Mouse (Mus musculus) testis, adult 2 months (tissue): ENCODE data around the gene Rptor. TPM values are rescaled to one million over a fixed set of nuclear protein-coding genes. Genes with fewer than 3 reads are reported as not detected.

Source experiments
- H3K27ac ChIP-seq: fragments of 200-500 bp; 2 replicates; pipeline ENCODE4 v1.5.1; 2012; ENCODE audit warnings: low read depth, low read length; ENCODE audit not compliant: control insufficient read depth, insufficient read depth
- H3K27me3 ChIP-seq: fragments of 200-500 bp; 2 replicates; pipeline ENCODE4 v1.6.1; 2012; ENCODE audit warnings: mild to moderate bottlenecking, low read length, moderate library complexity; ENCODE audit not compliant: control insufficient read depth, insufficient read depth
- H3K36me3 ChIP-seq: fragments of 200-500 bp; 2 replicates; pipeline ENCODE4 v1.6.1; 2012; ENCODE audit warnings: mild to moderate bottlenecking, low read length; ENCODE audit not compliant: control insufficient read depth, insufficient read depth
- H3K4me1 ChIP-seq: fragments of 200-500 bp; 2 replicates; pipeline ENCODE4 v1.6.1; 2012; ENCODE audit warnings: low read length; ENCODE audit not compliant: control insufficient read depth, insufficient read depth
- H3K4me3 ChIP-seq: fragments of 200-500 bp; 2 replicates; pipeline ENCODE4 v1.5.1; 2012; ENCODE audit warnings: low read depth, mild to moderate bottlenecking, low read length, moderate library complexity, mixed read lengths; ENCODE audit not compliant: control insufficient read depth
- CTCF ChIP-seq: fragments of 200-500 bp; IDR thresholded peaks from 2 replicates; pipeline ENCODE4 v1.5.1; 2012; ENCODE audit warnings: low read depth, mild to moderate bottlenecking, inconsistent platforms, low read length, moderate library complexity; ENCODE audit not compliant: control insufficient read depth, insufficient read depth, insufficient replicate concordance
- POLR2A ChIP-seq: fragments of 200-500 bp; IDR thresholded peaks from 2 replicates; pipeline ENCODE4 v1.6.1; 2012; ENCODE audit warnings: low read depth, mild to moderate bottlenecking, inconsistent platforms, low read length, moderate library complexity; ENCODE audit not compliant: control insufficient read depth
- polyA plus RNA-seq: library from polyadenylated mRNA; depleted of rRNA; stranded (reverse); fragments of >200 nt; gene quantifications from 2 replicates; pipeline ENCODE4 v1.2.3, GENCODE M21; 2012; rRNA removed

Gene Rptor
- 25.4 and 28.8 TPM in 2 replicates for polyA plus RNA-seq

GRCm38 (mm10) chr11:119602763-119603526 lies at the start of gene Rptor:
Rptor (plus strand) TSS chr11:119602905.
- peak within 1 kb of the TSS; percentile 89 for H3K27ac ChIP-seq
- H3K4me3 ChIP-seq = peak within 1 kb of the TSS; percentile 94
- H3K4me1 ChIP-seq = peaks cover 4% of the 10 kb centered on the region
- no peaks in the 10 kb centered on the region for H3K27me3 ChIP-seq
- no peaks in the 10 kb centered on the region for H3K36me3 ChIP-seq
- TF ChIP-seq CTCF (peak; percentile 19; the same call in 1 of the 2 replicates), POLR2A (peak; percentile 92)

DNA sequence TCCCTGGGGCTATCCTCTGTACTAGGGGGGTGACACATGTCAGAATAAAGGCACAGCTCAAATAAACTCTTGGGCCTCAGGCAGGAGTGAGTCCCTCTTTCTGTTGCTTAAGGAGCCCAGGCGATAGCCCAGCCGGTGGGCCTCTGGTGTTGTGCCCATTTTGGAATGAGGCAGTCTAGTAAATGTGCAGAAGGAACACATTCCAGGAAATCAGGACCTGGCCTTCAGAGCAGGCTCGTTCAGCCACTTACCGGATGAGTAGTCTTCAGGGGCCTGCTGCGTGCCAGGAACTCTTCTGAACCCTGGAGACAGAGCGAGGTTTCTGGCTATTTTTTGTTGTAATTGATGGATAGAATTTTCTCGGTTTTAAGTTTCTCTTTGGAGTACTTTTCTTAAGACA lies 48.0 kb upstream of the Rptor start:
- no peaks in the 10 kb centered on the region for H3K27me3 ChIP-seq
- no peaks in the 10 kb centered on the region; the same call in 1 of the 2 replicates for H3K4me1 ChIP-seq
- H3K27ac ChIP-seq = no peak overlapping the region
- no peak overlapping the region for H3K4me3 ChIP-seq
- TF ChIP-seq POLR2A (no peak), CTCF (no peak)
- no peaks in the 10 kb centered on the region for H3K36me3 ChIP-seq

DNA sequence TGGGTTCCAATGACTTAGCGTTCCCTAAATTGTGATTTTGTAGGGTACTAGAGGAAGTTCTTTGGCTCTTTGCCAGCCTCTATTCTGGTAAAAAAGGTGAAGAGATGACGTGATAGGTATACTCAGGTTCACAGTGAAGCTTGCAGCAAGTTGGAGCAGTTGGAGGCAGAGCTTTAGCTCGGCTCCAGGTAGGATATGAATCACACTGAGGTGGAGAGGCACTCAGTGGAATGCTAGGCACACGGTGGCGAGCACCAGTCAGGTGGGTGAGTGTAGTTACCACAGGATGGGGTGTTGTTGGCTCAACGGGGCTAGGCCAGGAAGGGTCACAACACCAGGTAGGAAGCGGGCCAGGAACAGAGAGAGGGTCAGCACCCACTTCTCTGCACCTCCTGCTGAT lies 47.5 kb upstream of the Rptor start:
- H3K36me3 ChIP-seq = no peaks in the 10 kb centered on the region
- TF ChIP-seq POLR2A (no peak), CTCF (no peak)
- H3K4me1 ChIP-seq = no peaks in the 10 kb centered on the region; the same call in 1 of the 2 replicates
- H3K27me3 ChIP-seq = no peaks in the 10 kb centered on the region
- no peak overlapping the region for H3K4me3 ChIP-seq
- no peak overlapping the region for H3K27ac ChIP-seq

GRCm38 (mm10) chr11:119557940-119558869 lies 44.5 kb upstream of the Rptor start:
- H3K27ac ChIP-seq = no peak overlapping the region
- H3K4me3 ChIP-seq = no peak overlapping the region
- H3K27me3 ChIP-seq = no peaks in the 10 kb centered on the region
- no peaks in the 10 kb centered on the region for H3K36me3 ChIP-seq
- TF ChIP-seq CTCF = no peak
- TF ChIP-seq POLR2A = no peak
- H3K4me1 ChIP-seq = no peaks in the 10 kb centered on the region; the same call in 1 of the 2 replicates

- Histone ChIP-seq H3K27me3 (no peaks in the 10 kb centered on the region), H3K36me3 (no peaks in the 10 kb centered on the region), H3K27ac (no peak overlapping the region), H3K4me3 (no peak overlapping the region), H3K4me1 (no peaks in the 10 kb centered on the region; the same call in 1 of the 2 replicates)
- TF ChIP-seq CTCF = no peak
- TF ChIP-seq POLR2A = no peak
Measured at GRCm38 (mm10) chr11:119558870-119559610, 43.7 kb upstream of the Rptor start.

DNA sequence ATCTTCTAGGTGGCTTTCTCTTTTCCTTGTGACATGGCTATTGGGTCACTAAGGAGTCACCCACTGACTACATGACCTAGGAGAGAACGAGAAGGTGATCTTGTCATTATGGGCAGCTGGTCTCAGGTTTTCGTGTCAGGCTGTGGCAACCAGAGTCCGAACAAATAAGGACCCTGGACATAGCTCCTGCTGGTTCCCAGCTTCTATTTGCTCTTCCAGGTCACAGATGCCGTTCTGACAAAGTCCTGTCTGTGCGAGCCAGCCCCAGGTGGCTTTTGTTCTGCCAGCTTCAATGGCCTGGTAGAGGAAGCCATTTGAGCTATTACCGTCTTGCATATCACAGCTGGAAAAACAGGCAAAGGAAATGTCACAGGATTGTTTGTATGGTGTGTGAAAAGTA lies 40.4 kb upstream of the Rptor start:
- Histone ChIP-seq H3K36me3 (no peaks in the 10 kb centered on the region), H3K27ac (no peak overlapping the region), H3K27me3 (no peaks in the 10 kb centered on the region), H3K4me3 (no peak overlapping the region), H3K4me1 (no peaks in the 10 kb centered on the region)
- TF ChIP-seq CTCF (no peak), POLR2A (no peak)
